Mouse (Mus musculus) right cerebral cortex, adult 18-20 months (tissue): ENCODE results near the gene Eln.

Experiments used
- DNase-seq: peaks from one replicate; pipeline ENCODE4 v3.0.0; 2022; ENCODE audit warnings: mixed read lengths

The Eln gene

DNA sequence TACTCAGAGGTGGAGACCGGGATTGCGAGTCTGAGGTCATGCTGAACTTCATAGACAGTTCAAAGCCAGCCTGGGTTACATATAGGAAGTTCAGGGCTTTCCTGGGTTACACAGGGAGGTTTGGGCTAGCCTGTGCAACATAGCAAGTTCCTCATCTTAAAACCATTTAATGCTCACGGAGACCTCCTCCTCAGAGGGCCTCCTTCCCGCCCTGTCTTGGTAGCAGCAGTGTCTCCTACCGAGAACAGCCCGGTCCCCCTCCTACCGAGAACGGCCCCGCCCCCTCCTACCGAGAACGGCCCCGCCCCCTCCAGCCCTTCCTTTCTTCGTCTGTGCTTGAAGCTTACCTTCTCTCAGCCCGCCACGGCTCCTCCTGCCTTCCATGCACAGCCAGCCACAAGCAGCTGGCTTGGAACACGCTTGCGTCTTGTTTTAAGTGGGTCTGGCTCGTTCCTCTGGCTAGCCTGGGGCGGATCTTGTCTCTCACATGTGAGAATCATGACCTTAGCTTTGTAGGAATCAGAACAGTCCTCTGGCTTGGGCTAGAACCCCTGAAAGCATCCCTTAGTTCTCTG lies 4.8 kb downstream of the Eln start:
- DNase-seq: no peak

DNA sequence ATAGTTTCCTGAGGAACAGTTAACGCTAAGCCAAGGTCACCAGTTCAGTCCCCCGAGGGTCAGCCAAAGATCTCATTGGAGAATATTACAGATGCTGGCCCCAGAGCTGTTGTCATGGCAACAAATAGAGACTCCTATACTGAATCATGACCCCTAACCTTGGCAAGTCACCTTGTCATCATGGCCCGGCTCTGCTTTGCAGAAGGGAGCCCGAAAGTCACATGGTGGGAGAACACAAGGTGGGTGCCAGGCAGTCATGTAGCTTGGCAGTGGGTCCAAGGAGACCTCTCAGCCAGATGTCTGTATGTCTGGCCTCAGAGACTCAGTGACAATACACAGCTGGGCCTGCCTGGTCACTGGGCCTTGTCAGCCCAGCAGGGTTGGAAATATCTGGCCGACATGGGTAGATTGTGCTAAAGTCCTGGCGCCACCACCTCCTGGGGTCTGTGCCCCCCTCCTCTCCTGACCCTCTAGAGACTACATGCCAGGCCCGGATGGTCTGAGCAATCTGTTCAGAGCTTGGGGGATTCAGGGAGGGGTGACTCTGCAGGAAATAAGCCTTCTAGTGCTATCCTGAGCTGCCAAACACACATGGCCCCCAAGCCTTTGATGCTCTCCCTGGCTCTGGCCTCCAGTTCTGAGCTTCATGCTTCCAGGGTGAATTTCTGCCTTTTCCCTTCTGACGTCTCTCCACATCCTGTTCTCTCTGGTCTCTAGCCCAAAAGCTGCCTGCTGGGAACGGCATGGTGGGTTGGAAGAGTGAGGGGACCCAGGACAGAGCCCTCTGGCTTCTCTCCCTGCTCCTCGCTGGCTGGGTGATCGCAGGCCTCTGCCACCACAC lies 6.4 kb downstream of the Eln start:
- no peak for DNase-seq

DNA sequence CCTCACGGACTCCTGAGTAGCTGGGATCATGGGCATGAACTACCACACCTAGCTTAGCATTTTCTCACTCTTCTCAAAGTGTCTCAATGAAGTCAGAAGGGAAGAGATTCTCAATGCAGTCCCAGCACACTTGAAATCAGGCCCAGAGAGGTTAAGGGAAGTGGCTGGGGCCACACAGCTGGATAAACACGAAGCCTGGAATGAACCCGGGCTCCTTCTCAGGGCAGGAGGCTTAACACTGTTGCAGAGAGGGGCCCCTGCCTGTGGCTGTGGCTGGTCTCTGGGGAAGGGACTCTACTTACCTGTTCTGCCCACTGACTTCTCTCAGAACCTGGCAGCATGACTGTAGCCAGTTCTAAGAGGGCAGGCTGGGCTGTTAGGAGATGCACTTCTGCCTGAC lies 7.2 kb downstream of the Eln start:
- DNase-seq: no peak

DNA sequence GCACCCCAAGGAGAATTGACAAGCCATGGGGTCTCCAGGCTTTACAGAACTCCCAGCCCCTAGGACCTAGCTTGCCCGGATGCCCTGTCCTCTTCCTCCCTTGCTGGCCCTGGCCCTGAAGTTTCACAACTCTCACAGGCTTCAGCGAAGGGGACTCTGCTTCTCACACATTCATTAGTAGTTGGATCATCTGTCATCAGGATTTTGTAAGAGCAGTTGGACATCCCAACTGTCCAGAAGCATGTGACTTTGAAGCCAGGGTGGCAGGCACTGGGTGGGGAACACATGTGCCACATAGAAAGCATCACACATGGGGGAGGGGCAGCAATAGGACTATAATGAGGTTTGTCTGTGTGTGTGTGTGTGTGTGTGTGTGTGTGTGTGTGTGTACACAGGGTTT lies 12.2 kb downstream of the Eln start:
- no peak for DNase-seq

DNA sequence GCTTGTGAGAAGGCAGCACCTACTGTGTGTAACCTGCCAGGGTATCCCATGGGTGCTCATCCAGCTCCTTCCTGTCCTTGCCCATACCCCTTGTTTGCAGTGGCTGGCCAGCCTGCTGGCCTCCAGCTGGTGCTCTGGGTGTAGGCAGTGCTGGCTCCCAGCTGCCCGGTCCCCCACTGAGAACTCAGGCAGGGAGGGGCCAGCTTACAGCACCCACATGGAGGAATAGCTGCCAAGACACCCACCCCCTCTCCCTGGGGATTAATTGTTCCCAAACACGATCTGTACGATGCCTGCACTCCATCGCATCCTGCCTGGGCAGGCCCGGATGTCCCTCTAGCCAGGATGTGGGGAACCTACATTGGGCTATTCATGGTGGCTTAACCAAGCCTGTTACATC lies 13.1 kb downstream of the Eln start:
- DNase-seq: peak; percentile 5

DNA sequence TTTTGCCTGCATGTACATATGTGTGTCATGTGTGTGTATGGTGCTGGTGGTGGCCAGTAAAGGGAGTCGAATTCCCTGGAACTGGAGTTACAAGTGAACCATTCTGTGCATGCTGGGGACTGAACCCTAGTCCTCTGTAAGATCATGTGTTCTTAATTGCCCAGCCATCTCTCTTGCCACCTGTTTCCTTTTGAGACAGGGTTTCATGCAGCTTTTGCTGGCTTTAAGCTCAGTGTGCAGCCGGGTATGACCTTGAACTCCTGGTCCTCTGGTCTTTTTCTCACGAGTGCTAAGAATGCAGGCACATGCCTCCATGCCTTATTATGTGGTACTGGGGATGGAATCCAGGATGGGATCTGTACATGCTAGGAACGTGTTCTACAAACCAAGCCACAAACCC lies 13.9 kb downstream of the Eln start:
- no peak for DNase-seq

DNA sequence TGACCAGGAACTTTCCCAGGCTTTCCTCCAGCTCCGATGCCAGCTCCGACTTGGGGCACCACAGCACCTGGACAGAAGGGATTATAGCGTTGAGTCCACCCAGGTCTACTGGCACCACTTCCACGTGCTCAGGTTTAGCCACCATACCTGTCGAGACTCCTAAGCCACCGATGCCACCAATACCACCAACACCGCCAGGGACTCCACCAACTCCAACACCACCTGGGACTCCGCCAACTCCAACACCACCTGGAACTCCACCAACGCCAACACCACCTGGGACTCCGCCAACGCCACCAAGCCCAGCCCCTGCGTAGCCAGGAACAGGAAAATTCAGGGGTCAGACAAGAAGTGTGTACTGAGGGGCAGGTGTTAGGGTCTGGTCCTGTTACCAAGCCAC lies 18.0 kb downstream of the Eln start:
- DNase-seq: no peak

DNA sequence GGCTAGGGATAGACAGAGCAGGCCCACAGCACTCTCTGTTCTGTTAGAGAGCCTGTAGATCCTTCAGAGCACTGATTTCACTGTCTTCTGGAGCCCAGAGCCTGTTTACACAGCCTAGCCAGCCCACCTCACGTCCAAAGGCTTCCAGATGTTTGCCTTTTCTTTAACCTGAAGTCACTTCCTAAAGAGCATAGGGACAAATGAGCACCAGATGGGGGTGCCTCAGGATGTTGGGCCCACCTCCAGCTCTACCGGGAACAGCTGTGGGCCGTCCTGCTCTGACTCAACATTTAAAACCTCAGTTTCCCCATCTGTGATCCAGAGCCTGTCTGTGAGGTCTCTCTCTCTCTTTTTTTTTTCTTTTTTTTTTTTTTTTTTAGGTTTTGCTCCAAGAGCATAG lies 18.6 kb downstream of the Eln start:
- DNase-seq: no peak

DNA sequence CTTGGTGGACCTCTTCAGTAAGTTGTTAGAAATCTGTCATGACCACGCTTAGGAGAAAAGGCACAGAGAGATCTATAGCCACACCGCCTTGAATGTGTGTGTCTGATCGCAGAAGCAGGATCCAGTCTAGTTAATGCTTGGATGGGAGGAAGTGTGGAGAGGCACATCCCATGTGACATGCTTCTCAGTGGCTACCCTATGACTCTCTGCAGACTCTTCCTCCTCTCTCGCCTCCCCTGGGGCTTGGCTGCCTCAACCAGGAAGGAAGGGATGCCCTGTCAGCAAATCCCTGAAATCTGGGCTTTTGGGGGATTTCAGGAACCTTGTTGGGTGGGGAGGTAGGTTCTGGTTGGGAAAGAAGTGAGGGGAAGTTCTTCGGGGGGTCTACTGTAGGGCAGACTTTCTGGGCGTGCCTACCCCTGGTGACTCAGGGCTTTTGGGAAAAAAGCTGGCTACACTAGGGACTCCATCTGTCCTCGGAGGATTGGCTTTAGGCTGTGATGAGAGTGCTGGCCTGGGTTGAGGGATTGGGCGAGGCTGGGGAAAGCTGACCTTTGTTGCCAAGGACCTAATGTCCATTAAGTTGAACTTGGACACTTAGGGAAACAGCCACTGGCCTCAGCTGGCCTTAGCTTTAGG lies 20.0 kb downstream of the Eln start:
- DNase-seq: no peak

DNA sequence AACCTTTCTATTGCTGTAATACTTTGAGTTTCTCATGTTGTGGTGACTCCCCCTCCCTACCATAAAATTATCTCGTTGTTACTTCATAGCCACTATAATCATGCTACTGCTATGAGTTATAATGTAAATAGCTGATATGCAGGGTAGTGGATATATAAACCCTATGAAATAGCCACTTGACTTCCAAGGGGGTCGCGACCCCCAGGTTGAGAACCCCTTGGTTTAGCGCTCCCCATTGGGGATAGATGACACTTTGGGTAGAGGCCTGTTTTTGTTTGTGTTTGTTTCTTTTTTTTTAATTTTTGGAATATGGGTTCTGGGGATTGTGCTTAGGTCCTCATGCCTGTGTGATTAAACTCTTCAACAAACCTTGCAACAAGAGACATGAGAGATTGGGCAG lies 21.8 kb downstream of the Eln start:
- no peak for DNase-seq

DNA sequence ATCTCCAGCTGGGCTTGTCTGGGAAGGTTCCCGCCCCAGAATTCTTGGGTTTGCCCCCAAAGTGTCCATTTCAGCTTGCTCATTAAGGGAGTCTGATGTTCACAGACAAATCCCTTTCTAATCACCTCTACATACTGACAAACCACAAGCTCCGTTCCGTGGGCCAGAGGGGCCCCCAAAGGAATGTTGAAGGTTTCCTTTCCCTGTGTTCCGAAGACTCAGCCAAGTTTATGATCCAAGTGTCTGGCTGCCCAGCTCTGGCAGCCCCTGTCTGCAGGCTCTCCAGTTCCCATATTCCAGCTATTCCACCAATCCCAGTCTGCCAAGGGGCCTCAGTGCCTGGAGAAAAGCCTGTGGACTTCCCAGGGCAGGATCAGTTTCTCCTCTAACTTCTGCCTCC lies 27.1 kb downstream of the Eln start:
- no peak for DNase-seq

DNA sequence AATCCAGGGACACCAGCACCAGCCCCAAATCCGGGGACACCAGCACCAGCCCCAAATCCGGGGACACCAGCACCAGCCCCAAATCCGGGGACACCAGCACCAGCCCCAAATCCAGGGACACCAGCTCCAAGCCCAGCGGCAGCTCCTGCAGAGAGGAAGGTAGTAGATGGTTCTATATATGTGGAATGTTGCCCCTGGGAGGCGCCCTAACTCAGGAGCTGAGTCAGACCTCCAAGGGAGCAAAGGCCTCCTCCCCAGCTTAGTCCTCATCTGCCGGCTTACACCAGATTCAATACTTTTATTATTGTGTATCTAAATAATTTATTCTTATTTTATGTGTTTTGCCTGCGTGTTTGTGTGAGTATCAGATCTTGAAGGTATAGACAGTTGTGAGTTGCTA lies 36.0 kb downstream of the Eln start:
- no peak for DNase-seq

DNA sequence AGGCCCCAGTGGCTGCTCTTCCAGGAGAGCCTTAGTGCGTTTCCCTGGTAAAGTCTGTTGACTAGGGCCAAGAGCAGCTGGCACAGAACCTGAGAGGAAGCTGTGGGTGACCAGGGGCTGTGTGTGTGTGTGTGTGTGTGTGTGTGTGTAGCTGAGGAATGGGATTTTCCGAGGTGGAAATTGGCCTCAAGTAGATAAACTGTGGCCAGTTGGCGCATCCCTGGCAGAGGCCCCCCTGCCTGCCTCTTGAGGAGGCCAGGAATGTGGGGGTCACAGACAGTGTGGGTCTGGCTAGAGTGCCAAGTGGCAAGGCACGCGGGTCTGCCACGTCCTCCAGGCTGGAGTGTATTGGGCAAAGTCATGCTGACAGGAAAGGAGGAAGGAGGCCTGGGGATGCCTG lies 37.8 kb downstream of the Eln start:
- DNase-seq: no peak

DNA sequence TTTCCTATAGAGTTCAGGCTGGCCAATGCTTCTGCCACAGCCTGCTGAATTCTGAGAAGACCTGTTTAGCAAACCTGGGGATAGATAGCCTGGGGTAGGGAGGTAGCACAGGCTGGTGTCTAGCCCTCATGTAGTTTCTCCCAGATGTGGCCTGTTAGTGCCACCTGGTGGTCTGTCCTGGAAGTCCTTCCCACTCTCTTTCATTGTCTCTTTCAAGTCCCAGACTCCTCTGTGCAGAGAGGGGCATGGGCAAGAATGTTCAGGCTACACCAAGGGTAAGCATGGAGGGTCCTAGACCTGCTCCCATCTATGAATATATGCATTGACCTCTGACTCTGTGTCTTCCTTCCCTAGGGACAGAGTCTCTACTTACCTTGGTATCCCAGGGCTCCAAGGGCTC lies 43.0 kb downstream of the Eln start:
- DNase-seq: peak; percentile 68

DNA sequence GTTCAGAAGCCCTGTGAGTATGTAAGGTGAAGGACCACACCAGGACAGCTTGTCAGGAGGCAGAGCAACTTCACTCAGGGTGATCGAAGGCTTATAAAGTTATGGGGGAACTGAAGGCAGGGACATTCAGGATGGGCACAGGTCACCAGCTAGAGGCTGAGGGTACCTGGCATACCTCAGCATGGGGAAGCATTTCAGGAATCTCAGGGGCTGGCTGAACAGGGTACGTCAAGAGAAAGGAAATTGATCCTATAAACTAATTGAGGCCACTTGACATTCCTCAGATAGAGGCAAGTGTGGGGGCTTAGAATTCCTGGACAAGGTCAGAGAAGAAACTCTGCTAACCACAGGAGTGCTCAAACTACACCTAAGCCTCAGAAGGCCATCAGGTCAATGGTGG lies 51.6 kb downstream of the Eln start:
- no peak for DNase-seq

DNA sequence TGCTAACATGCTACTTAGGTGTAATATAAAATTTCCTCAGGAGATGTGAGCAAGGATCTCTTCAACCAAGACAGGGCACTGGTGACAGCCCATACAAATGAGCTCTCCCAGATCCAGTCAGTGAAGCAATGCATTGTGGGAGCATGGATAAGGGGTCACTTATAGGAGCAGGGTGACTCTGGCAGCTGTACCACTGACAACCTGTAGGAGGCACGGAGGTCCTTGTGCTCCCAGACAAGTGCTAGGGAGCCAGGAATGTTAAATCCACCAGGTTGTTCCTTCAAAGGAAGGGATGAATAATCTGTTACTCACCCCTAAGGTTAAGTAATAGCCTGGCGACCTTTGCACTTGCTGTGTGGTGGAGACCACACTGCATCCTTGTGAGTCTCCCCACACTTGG lies 52.0 kb downstream of the Eln start:
- DNase-seq: no peak

DNA sequence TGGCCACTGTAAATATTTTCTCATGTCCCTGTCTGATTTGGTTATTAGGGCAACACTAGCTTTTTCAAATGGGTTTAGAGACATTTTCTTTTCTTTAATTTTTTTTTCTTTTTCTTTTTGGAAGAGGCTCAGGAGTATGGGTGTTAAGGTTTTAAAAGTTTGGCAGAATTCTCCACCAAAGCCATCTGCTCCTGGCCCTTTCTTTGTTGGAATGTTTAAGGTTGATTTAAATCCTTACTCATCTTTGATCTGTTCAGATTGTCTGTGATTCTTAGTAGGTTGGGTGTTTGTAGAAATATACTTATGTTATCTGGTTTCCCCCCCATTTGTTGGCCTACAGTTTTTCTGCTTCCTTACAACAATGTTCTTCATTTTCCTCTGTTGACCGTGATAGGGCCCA lies 54.4 kb downstream of the Eln start:
- DNase-seq: no peak

DNA sequence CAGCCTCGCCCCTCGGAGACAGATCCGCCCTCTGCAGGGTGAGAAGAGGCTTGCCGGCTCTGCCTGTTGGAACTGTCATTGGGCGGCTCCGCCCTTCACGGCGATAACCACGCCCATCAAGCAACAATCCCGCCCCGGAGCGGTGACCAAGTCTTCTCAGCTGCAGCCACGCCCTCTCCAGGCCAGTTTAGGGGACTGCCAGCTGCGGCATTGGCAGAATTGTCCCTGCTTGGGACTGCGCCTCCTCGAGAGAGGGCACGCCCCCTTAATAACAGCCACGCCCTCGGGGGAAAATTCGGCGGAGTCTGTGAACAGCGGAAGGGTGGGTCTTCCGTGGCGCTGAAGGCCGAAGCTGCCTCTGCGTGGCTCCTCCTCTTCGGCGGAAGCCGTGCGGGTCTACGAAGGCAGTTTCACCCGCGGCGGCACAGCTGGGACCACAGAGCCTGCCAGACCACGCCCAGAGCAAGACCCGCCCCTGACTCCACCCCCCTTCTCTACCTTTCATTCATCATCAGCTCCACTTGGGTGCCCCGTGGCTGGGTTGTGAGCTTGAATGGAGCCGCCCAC lies 58.3 kb downstream of the Eln start:
- peak; percentile 99 for DNase-seq

DNA sequence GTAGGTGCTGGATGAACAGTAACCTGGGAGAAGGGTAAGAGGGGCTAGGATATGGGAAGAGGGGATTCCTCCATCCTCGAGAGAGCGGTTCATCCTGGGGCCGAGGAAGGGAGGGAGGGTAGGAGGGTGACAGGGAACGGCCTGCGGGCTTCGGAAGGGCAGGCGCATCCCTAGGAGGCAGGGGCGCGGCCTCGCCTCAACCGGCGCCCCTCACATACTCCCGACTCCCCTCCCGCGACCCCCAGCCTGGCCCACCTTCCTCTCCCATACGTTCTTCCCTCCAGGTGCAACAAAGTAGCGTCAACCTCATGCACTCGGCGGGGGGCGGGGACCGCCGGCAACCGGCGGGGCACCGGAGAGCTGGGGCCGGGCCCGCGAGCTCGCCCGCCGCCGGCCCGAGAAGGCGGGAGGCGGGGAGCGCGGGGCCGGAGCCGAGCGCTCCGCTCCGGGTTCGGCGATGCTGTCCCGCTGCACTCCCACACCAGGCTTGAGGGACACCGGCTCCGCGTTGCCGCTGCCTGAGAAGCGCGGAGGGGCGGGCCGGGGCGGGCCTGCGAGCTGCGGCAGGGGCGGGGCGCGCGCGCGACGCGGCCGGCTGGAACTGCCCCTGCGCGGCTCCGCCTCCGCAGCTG lies 58.9 kb downstream of the Eln start, which contains the start of gene Limk1:
Gene Limk1 (minus strand): TSS at position 513 of the 632 bp plus-strand sequence.
- no peak for DNase-seq

DNA sequence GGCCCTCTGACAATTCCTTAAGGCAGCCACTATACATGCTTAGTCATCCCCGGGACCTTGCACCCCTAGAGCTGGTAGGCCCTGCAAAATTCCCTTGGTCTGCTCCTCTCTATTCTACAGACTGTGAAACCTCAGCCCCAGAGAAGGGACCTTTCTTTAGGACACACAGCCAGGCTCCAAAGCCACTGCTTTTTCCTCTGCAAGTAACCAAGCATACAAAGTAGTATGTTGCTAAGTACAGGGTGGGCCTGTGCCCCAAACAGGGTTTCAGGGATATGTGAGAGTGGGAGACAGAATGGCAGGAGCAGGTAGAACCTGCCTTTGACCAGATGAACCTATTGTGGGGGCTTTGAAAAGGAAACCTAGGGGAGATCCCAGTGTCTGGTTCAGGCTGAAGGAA lies 59.9 kb downstream of the Eln start:
- no peak for DNase-seq

DNA sequence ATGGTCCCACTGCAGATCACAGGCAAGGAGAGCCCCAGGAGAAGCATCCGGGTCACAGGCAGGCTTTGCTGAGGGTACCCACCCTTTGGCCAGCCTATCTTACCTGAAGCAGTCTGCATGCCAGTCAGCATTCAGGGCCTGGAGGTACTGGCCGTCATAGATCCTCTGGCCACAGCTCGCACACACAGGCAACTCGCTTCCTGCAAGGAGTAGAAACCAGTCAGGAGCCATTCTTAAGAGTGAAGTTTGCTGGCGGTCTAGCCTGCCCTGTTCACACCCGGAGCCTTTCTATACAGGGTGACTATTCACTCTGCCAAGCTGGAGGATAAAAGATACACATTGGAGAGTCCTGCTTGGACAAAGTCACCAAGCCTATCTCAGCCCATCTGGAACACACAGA lies 60.6 kb downstream of the Eln start:
- DNase-seq: no peak

DNA sequence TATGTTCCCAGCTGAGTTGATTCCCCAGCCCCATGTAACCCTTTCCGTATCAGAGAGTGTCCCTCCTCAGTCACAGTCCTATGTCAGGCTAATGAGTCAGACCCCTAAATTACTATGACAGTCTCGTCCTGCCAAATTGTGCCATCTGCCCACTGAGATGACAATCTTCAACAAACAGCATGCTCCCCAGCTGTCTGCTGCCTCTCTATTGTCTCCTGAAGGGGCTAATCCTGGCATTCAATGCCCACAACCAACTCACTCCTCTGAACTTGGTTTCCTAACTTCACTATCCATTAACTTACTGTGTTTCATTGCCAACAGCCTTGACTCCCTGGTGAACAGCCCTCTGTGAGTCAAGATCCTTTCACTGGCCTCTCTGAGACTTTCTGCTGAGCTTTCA lies 62.7 kb downstream of the Eln start:
- DNase-seq: no peak

DNA sequence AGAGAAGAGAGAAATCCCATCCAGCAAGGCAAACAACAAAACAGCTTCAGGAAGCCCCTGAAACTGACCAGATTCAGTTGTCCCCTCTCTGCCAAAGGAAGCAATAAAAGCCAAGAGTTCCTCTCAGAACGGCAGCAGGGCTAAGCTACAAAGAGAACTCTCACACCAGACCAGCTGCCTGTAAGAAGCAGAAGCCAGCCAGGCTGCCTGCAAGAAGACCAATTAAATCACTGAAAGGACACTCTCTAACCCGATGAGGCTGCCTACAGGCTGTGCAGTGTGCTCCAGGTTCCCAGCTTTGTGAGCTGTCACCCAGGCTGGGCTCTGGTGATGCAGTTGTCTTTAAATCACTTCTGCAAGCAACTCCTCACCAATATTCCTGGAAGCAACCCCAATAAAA lies 63.3 kb downstream of the Eln start:
- DNase-seq: no peak

DNA sequence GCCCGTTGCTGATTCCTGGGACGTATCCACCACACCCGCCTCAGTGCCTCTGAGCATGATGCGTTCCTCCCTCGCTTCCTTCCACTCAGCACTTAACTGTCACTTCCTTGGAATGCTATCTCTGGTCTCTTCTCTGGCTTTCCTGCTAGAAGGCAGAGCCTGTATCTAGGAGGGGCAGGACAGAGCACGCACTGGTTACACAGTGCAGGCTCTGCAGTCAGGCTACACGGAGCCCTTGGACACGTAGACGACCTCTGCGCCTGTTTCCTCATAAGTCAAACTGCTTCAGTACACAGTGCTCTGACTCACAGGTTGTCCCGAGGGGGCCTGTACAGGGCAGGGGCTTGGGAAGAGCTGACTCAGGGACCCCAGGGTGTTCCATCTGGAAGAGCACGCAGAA lies 66.9 kb downstream of the Eln start:
- DNase-seq: no peak
